Mouse (Mus musculus) liver, embryonic 13.5 days (tissue): ENCODE measurements around the gene Tff3. TPM values are rescaled to one million over a fixed set of nuclear protein-coding genes. Genes with fewer than 3 reads are reported as not detected.
A peak's percentile ranks its signal among the peaks of the same experiment; 100 is the strongest.

Source experiments
- ATAC-seq: fragments of 200-750 bp; cut with Nextera tagmentation; 2 replicates; pipeline ENCODE4 v1.8.0; 2017; ENCODE audit warnings: low read depth, mild to moderate bottlenecking, moderate number of reproducible peaks, moderate library complexity
- DNase-seq: peaks from one replicate; pipeline ENCODE4 v3.0.0; 2022
- H3K27ac ChIP-seq: fragments of 300-500 bp; sonication (generic); 2 replicates; pipeline ENCODE4 v1.5.1; 2015; ENCODE audit warnings: moderate library complexity, mild to moderate bottlenecking, inconsistent platforms
- H3K27me3 ChIP-seq: fragments of 300-500 bp; sonication (generic); 2 replicates; pipeline ENCODE4 v1.6.1; 2015; ENCODE audit warnings: mild to moderate bottlenecking, inconsistent platforms
- H3K36me3 ChIP-seq: fragments of 300-500 bp; sonication (generic); 2 replicates; pipeline ENCODE4 v1.6.1; 2015; ENCODE audit warnings: mild to moderate bottlenecking, inconsistent platforms
- H3K4me1 ChIP-seq: fragments of 300-500 bp; sonication (generic); replicated peaks from 2 replicates; pipeline ENCODE4 v1.6.1; 2015; ENCODE audit warnings: inconsistent platforms
- H3K4me2 ChIP-seq: fragments of 300-500 bp; sonication (generic); 2 replicates; pipeline ENCODE4 v1.6.1; 2015; ENCODE audit warnings: inconsistent platforms, mild to moderate bottlenecking, moderate library complexity
- H3K4me3 ChIP-seq: fragments of 300-500 bp; sonication (generic); replicated peaks from 2 replicates; pipeline ENCODE4 v1.5.1; 2015; ENCODE audit warnings: mild to moderate bottlenecking, inconsistent platforms
- H3K9ac ChIP-seq: fragments of 300-500 bp; sonication (generic); 2 replicates; pipeline ENCODE4 v1.6.1; 2015; ENCODE audit warnings: mild to moderate bottlenecking, inconsistent platforms
- H3K9me3 ChIP-seq: fragments of 300-500 bp; sonication (generic); replicated peaks from 2 replicates; pipeline ENCODE4 v1.6.1; 2016; ENCODE audit warnings: inconsistent platforms
- WGBS: fragments of 180-500 bp; shearing (Covaris S2); methylation state at CpG from one replicate; pipeline ENCODE4 v1.1.7; 2015; ENCODE audit not compliant: insufficient replicate concordance; 5-methylcytosine and 5-hydroxymethylcytosine counted together
- polyA plus RNA-seq: library from polyadenylated mRNA; unstranded; fragments of >200 nt; fragmentation: Nextera tagmentation; extraction: Ambion mirVana; gene quantifications from 2 replicates; pipeline ENCODE4 v1.2.1, GENCODE M21; 2015

Tff3 gene
- polyA plus RNA-seq, 1 experiment from 2014 or later: 6.0 TPM

DNA sequence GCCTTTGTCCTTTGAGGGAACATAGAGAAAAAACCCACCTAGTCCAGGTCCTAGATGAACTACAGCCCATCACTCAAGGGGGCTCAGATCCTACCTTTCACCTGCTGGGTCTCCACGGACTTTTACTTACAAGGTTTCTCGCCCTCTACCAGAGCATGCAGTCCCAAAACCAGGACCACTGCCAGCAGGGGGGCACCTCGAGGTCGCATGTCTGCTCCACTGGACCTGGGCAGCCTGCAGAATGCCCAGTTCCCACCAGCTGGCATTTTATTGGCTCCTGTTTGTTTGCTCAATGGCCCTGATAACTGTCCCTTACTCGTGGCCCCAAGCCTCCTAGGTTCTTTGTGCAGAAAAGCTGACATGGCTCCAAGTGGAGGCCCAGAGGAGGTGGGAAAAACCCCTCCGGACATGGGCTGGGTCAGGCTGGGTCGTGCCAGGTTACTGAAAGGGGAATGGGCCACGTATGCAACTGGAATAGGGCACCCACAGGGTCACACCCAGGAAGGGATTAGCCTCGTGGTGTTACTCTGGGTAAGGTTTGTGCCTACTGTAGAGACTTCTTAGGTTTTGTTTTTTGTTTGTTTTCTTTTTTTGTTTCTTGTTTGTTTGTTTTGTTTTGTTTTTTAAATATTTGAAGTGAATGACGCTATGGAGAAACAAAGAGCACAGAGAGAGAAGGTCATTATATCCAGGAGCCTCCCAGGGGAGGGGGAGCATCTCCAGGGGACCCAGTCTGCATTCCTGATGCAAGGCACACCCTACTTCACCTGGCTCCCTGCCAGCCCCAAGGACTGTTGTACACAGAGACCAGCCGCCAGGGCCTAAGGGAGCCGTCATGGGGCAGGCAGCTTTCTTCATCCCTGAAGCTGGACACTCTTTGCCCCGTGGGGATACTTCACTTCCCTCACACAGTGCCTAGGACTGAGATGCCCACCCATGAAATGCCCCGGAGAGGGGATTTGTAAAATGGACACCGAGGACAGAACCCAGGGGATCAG, 14.9 kb upstream of the Tff3 start, which contains the start of gene Tff2:
Tff2 (minus strand) TSS at position 243 of the 998 bp plus-strand sequence.
- Histone ChIP-seq H3K9ac (no peak within 1 kb of the TSS), H3K4me1 (no peaks in the 10 kb centered on the region), H3K36me3 (no peaks in the 10 kb centered on the region), H3K4me3 (no peak within 1 kb of the TSS), H3K9me3 (no peaks in the 10 kb centered on the region), H3K27ac (no peak within 1 kb of the TSS), H3K4me2 (no peak within 1 kb of the TSS), H3K27me3 (no peaks in the 10 kb centered on the region)
- no peak for DNase-seq
- ATAC-seq: no peak
- WGBS: 58% methylated on average over 15 of the region's 15 CpGs

DNA sequence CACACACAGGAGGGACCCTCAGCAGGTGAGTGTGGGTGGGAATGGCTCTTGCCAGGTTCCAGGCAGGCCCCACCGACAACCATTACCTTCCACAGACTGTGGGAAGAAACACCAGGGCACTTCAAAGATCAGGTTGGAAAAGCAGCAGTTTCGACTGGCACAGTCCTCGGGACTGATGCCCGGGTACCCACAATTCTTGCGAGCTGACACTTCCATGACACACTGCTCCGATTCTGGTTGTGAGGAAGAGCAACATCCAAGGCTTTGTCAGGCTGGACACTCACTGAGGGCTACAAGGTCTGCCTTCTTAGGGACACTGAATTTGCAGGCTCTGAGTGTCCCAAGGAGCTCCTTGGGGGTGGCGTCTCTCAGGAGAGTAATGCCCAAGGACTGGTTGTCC, 12.7 kb upstream of the Tff3 start:
- DNase-seq (no peak), ATAC-seq (no peak)
- Histone ChIP-seq H3K9ac (no peak overlapping the region), H3K27me3 (no peaks in the 10 kb centered on the region), H3K27ac (no peak overlapping the region), H3K36me3 (no peaks in the 10 kb centered on the region), H3K9me3 (no peaks in the 10 kb centered on the region), H3K4me1 (no peaks in the 10 kb centered on the region), H3K4me2 (no peak overlapping the region), H3K4me3 (no peak overlapping the region)
- 75% methylated on average over 7 of the region's 7 CpGs for WGBS

DNA sequence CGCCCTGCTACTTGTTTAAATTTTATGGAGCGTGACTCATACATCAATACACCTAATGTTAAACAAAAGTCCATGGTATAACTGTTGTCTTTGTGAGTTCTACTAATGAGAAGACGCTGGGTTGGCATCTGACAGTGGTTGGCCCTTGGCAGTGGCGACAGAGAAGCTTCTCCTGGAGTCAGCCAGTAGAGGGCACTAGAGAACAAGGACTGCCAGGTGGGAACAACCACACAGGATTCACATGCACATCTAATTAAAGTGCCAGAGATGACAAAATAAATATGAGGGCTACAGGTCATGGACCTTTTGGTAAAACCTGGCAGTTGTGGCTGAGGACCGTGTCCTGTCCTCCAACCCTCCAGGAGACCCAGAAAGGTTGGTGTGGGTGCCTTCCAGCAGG, 9.0 kb upstream of the Tff3 start:
- no peak for ATAC-seq
- H3K4me3 ChIP-seq: no peak overlapping the region
- no peak overlapping the region for H3K9ac ChIP-seq
- no peaks in the 10 kb centered on the region for H3K9me3 ChIP-seq
- DNase-seq: peak; percentile 48
- no peaks in the 10 kb centered on the region for H3K27me3 ChIP-seq
- WGBS: 15% methylated on average over 5 of the region's 5 CpGs
- H3K4me2 ChIP-seq: no peak overlapping the region
- no peaks in the 10 kb centered on the region for H3K36me3 ChIP-seq
- H3K4me1 ChIP-seq: peaks cover 8% of the 10 kb centered on the region; the same call in 1 of the 2 replicates
- H3K27ac ChIP-seq: no peak overlapping the region

DNA sequence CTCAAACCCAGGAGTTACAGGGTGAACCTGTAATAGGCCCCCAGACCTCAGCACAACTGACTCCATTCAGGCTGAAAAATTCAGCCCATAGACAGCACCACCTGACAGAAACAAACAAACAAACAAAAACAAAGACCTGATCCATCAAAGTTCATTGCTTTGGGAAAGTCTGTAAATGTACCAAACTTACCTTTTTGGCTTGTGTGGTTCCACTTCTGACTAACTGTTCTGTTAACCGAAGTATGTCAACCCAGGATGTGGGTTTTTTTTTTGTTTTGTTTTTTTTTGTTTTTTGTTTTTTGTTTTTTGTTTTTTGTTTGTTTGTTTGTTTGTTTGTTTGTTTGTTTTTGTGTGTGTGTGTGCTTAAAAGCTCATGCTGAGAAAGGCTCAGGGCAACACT, 7.4 kb upstream of the Tff3 start:
- ATAC-seq: no peak
- no peaks in the 10 kb centered on the region for H3K36me3 ChIP-seq
- H3K9ac ChIP-seq: no peak overlapping the region
- 52% methylated on average over 1 of the region's 1 CpGs for WGBS
- peaks cover 8% of the 10 kb centered on the region; the same call in 1 of the 2 replicates for H3K4me1 ChIP-seq
- no peaks in the 10 kb centered on the region for H3K9me3 ChIP-seq
- H3K4me2 ChIP-seq: no peak overlapping the region
- H3K4me3 ChIP-seq: no peak overlapping the region
- H3K27me3 ChIP-seq: no peaks in the 10 kb centered on the region
- no peak for DNase-seq
- no peak overlapping the region for H3K27ac ChIP-seq

DNA sequence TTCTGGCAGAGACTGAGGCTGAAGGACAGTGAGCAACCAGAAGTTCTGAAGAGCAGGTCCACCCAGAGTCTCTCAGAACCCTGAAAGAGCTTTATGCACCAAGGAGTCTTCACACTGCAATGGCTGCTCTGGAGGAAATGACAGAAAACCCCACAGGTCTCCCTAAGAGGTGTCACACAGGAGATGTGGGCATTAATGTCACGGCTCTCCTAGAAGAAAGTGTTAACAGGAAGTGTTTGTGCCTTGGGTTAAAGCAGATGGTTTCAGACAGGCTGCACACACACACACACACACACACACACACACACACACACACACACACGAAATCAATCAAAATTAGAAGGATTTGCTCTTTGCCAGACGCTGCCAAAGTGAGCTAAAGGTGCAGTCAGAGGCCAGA, 6.8 kb upstream of the Tff3 start:
- DNase-seq (no peak), ATAC-seq (no peak)
- Histone ChIP-seq H3K27me3 (no peaks in the 10 kb centered on the region), H3K9me3 (no peaks in the 10 kb centered on the region), H3K4me1 (peaks cover 8% of the 10 kb centered on the region; the same call in 1 of the 2 replicates), H3K27ac (no peak overlapping the region), H3K4me2 (no peak overlapping the region), H3K36me3 (no peaks in the 10 kb centered on the region), H3K9ac (no peak overlapping the region), H3K4me3 (no peak overlapping the region)
- WGBS: 27% methylated on average over 3 of the region's 3 CpGs

DNA sequence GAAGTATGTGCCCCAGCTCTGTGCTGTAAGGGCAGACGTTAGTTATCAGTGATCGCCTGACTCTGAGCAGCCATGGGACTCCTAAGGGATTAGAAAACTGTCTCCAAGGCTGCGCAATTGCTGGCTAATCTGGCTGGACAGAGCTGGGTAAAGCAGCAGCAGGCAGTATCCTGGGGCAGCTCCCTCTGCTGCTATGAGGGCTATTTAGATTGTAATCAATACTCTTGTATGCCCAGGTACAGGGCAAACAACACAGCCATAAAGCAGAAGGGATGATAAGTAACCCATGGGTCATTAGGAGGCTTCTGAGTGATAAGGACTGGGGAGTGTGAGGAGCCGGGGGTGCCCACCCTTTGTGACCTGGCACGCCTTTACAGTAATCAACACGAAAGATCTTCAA, 5.5 kb upstream of the Tff3 start:
- H3K36me3 ChIP-seq: no peaks in the 10 kb centered on the region
- H3K9ac ChIP-seq: no peak overlapping the region
- no peak overlapping the region for H3K27ac ChIP-seq
- 45% methylated on average over 6 of the region's 6 CpGs for WGBS
- H3K27me3 ChIP-seq: 0 out of 2 replicates have a peak, but pooled peaks cover 4% of the 10 kb centered on the region
- no peak overlapping the region for H3K4me2 ChIP-seq
- ATAC-seq (no peak), DNase-seq (no peak)
- no peaks in the 10 kb centered on the region for H3K9me3 ChIP-seq
- no peak overlapping the region for H3K4me3 ChIP-seq
- peaks cover 8% of the 10 kb centered on the region; the same call in 1 of the 2 replicates for H3K4me1 ChIP-seq

DNA sequence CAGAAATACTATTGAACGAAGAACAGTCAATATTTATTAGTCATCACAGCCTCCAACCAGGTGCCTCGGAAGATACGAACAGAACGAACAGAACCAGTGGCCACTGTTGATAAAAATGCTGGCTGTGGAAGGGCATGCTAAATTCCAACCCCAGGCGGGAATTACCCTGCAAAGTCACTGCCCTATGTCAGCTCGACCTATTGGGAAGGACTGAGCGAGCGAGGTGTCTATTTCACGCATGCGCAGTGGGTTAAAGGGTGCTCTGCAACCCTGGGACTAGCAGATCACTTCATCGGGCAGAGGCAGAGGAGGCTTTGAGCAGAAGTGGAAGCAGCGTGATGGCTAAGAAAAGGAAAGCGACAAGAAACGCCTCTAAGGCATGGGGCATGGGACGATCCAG, 4.3 kb upstream of the Tff3 start:
- ATAC-seq: peak; percentile 61
- no peak for DNase-seq
- Histone ChIP-seq H3K27me3 (0 out of 2 replicates have a peak, but pooled peaks cover 4% of the 10 kb centered on the region), H3K27ac (no peak overlapping the region), H3K4me2 (peak overlapping the region; percentile 30; the same call in 1 of the 2 replicates), H3K9me3 (no peaks in the 10 kb centered on the region), H3K9ac (no peak overlapping the region), H3K4me1 (peaks cover 8% of the 10 kb centered on the region; the same call in 1 of the 2 replicates), H3K36me3 (no peaks in the 10 kb centered on the region), H3K4me3 (no peak overlapping the region)
- 54% methylated on average over 15 of the region's 15 CpGs for WGBS

DNA sequence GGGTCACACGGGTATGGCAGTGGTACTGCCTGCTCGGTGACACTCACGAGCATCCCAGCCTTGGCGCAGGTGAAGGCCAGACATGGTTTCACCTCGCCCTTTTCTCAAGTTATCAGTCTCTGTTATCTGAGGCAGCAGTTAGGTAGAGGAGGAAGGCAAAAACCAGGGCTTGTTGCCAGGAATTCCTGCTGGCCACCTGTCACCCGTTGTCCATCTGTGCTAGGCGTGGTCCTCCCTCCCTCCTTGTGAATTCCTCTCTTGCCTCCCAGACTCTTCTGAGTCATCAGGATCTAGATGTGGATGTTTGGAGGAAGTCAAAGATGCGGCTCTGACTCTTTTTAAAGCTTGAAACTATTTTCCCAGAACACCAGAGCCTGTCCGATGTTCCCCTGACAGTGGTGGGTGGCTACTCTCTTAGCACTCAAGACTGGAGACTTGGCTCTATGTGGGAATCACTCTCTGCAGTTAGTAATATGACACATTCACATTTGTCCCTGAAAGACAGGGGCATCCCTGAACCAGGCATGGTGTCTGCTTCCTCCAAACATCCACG, 1.9 kb upstream of the Tff3 start:
- no peak for ATAC-seq
- Histone ChIP-seq H3K9ac (no peak overlapping the region), H3K27ac (no peak overlapping the region), H3K9me3 (no peaks in the 10 kb centered on the region), H3K4me2 (no peak overlapping the region), H3K27me3 (peaks cover 13% of the 10 kb centered on the region; the same call in 1 of the 2 replicates), H3K36me3 (no peaks in the 10 kb centered on the region), H3K4me3 (no peak overlapping the region), H3K4me1 (peaks cover 8% of the 10 kb centered on the region; the same call in 1 of the 2 replicates)
- no peak for DNase-seq
- 65% methylated on average over 10 of the region's 10 CpGs for WGBS

DNA sequence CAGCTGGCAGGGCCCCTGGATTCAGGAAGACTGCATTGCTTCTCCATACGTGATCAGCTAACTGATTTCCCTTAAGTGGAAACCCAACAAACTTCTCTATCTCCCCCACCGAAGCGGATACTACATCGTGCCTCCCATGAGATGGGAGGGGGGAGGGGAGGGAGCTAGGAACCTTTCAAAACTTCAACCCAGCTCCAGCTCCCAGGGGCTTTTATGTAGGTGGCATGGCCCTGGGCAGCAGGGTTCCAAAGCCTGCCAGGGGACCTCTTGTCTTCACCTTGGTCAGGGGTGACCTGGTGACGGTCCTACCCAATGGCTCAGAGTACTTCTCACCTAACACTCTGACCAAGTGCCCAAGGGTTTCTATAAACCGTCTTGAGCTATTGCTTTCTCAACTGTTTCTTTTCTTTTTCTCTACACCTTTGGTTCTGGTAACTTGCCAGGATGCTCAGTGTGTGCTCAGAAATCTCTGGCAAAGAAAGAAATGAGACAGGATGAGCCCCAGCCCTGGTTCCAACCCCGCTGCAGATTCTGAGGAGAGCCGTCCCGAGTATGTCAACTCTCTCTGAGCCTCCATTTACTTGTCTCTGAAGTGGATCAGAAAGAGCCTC, 633 bp downstream of the Tff3 start:
- H3K27me3 ChIP-seq: peaks cover 13% of the 10 kb centered on the region; the same call in 1 of the 2 replicates
- ATAC-seq: no peak
- no peaks in the 10 kb centered on the region for H3K9me3 ChIP-seq
- H3K4me1 ChIP-seq: no peaks in the 10 kb centered on the region
- H3K4me3 ChIP-seq: no peak overlapping the region
- H3K27ac ChIP-seq: no peak overlapping the region
- DNase-seq: no peak
- no peak overlapping the region for H3K9ac ChIP-seq
- no peak overlapping the region for H3K4me2 ChIP-seq
- WGBS: 61% methylated on average over 9 of the region's 9 CpGs
- H3K36me3 ChIP-seq: no peaks in the 10 kb centered on the region

DNA sequence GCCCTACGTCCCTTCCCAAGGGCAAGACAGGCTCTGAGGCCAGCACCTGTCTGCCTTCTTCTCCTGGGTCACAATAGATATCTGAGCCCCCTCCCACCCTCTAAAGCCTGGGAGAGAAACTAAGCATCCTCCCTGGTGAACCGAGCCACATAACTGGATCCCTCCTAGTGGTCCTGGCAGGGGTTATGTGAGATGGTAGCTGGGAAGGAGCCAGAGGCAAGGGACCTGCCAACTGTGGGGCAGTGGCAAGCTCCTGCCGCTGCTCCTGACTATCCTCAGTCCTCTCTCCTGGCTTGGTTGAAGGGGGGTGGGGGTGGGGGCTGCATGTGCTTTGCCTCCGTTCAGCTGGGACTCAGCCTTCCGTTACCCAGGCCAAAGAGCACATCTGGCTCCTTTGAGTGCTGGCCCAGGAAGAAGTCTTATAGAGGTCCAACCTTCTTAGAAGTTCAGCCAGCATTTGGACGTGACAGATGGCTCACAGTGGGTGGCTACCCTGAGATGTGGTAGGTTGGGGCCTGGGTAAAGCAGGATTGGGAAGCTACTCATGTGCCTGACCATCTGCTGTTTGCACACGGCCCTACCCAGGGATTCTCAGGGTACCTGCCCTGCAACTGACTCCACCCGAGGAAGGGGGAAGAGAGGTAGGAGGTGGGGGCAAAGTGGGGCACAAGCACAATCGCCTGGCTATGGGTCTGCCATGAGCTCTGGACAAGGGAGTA, 3.7 kb downstream of the Tff3 start:
- H3K9me3 ChIP-seq: no peaks in the 10 kb centered on the region
- peaks cover 10% of the 10 kb centered on the region for H3K4me1 ChIP-seq
- no peak for DNase-seq
- no peak overlapping the region for H3K9ac ChIP-seq
- H3K27ac ChIP-seq: no peak overlapping the region
- peaks cover 11% of the 10 kb centered on the region; the same call in 1 of the 2 replicates for H3K27me3 ChIP-seq
- no peak for ATAC-seq
- no peak overlapping the region for H3K4me3 ChIP-seq
- WGBS: 48% methylated on average over 9 of the region's 9 CpGs
- no peaks in the 10 kb centered on the region for H3K36me3 ChIP-seq
- H3K4me2 ChIP-seq: no peak overlapping the region

DNA sequence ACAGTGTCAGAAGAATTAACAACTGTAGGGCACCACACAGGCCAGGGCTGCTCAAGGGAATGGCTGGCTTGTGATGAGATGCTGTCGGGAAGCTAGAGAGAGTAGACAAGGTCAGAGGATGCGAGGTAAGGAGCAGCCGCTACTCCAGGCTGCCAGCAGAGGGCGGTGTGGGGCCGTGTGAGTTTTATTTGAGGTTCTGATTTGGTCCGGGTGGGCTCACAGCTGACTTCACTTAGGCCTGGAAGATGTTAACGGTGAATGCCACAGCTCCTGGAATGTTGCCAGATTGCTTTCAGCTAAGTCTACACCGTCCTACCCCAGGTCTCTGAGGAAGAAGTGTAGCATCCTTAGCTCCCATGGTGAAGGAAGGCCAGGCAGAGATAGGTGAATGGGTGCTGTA, 7.5 kb downstream of the Tff3 start:
- Histone ChIP-seq H3K27me3 (peaks cover 7% of the 10 kb centered on the region; the same call in 1 of the 2 replicates), H3K27ac (no peak overlapping the region), H3K4me3 (no peak overlapping the region), H3K4me2 (no peak overlapping the region), H3K9ac (no peak overlapping the region), H3K4me1 (peaks cover 13% of the 10 kb centered on the region), H3K36me3 (no peaks in the 10 kb centered on the region), H3K9me3 (no peaks in the 10 kb centered on the region)
- 5% methylated on average over 8 of the region's 8 CpGs for WGBS
- ATAC-seq: no peak
- peak; percentile 26 for DNase-seq
